21 mouse cellular contexts compared by ENCODE assay signal in the genomic region with DNA sequence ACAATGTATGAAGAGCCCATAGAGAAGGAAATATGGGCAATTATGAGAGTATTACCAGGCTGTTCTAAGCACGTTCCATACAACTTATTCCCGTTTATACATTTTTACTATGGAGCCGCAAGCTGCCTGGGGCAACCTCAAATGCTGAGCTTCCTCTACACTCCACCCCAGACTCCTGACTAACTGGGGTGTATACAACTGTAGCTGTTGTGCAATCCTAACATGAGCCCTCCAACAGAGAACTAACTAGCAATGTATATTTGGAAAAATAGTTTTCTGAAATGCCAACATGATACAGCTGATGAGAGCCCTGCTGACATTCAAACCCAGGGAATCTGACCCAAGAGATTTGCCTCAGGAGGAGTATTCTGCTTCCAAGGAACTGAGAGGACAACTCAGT. TPM values are rescaled to one million over a fixed set of nuclear protein-coding genes. Genes with fewer than 3 reads are reported as not detected.
A peak's percentile ranks its signal among the peaks of the same experiment; 100 is the strongest.
DNase-seq lines count a peak whose midpoint lies in the region; ATAC-seq and TF ChIP-seq lines count a peak whose summit lies in the region.
"Had no signal": no experiment of that assay in that cellular context is flagged by ENCODE, and none has a peak within 500 bp of the region (broad histone marks: within the 10 kb centered on the region; RNA-seq: fewer than 3 reads in every experiment).

No protein-coding gene starts in this region.

- H3K4me3 ChIP-seq in heart, embryonic 12.5 days = no peak overlapping the region
- H3K4me3 ChIP-seq in liver, embryonic 11.5 days (ENCODE audit: low read depth, low read length) = no peak overlapping the region
- H3K4me3 ChIP-seq in liver, embryonic 12.5 days = no peak overlapping the region
- no peak overlapping the region for H3K4me3 ChIP-seq in myocyte
- H3K4me3 ChIP-seq: embryonic facial prominence, embryonic 10.5 days; forebrain, embryonic 13.5 days; hindbrain, embryonic 13.5 days had no signal

- no peaks in the 10 kb centered on the region for H3K9me3 ChIP-seq in heart, embryonic 12.5 days (replicated peaks)
- H3K9me3 ChIP-seq in liver, embryonic 11.5 days (ENCODE audit: control insufficient read depth, low read length) = no peaks in the 10 kb centered on the region
- no peaks in the 10 kb centered on the region for H3K9me3 ChIP-seq in liver, embryonic 12.5 days (replicated peaks)
- H3K9me3 ChIP-seq: embryonic facial prominence, embryonic 10.5 days; hindbrain, embryonic 13.5 days had no signal

- H3K79me2 ChIP-seq in myocyte (ENCODE audit: control insufficient read depth, insufficient read depth) = no peaks in the 10 kb centered on the region

- ATAC-seq in heart, embryonic 12.5 days (ENCODE audit: insufficient number of reproducible peaks, low FRiP score) = no peak
- no peak for ATAC-seq in liver, embryonic 11.5 days (replicated peaks; ENCODE audit: low FRiP score)
- no peak for ATAC-seq in liver, embryonic 12.5 days
- ATAC-seq: forebrain, embryonic 13.5 days; forebrain, postnatal 0 days; hindbrain, postnatal 0 days had no signal

- no peaks in the 10 kb centered on the region for H3K27me3 ChIP-seq in heart, embryonic 12.5 days (replicated peaks)
- no peaks in the 10 kb centered on the region for H3K27me3 ChIP-seq in liver, embryonic 11.5 days (replicated peaks; ENCODE audit: control insufficient read depth, insufficient read depth, low read length)
- no peaks in the 10 kb centered on the region for H3K27me3 ChIP-seq in liver, embryonic 12.5 days (replicated peaks)
- H3K27me3 ChIP-seq in myocyte (ENCODE audit: control insufficient read depth, insufficient read depth, insufficient read length) = no peaks in the 10 kb centered on the region
- H3K27me3 ChIP-seq: forebrain, embryonic 13.5 days; hindbrain, embryonic 13.5 days had no signal

- H3K9ac ChIP-seq in heart, embryonic 12.5 days = no peak overlapping the region
- H3K9ac ChIP-seq in liver, embryonic 11.5 days (ENCODE audit: low read depth, low read length) = no peak overlapping the region
- no peak overlapping the region for H3K9ac ChIP-seq in liver, embryonic 12.5 days
- H3K9ac ChIP-seq: forebrain, embryonic 13.5 days; forebrain, postnatal 0 days; hindbrain, embryonic 13.5 days had no signal

- peak; percentile 52 for DNase-seq in heart, adult 11 months
- DNase-seq in heart, postnatal 4 days = no peak
- DNase-seq in heart, adult 18-20 months = no peak
- peak; percentile 23 for DNase-seq in liver, embryonic 11.5 days (ENCODE audit: low spot score)
- no peak for DNase-seq in urinary bladder, adult 18-20 months (ENCODE audit: low spot score in 2 of 2)
- DNase-seq: adrenal gland, adult 8-10 months; adrenal gland, postnatal 36 days; cerebellum, adult 2 months; cerebellum, postnatal 10 days; forebrain, postnatal 0 days; gastrocnemius, postnatal 25 days; kidney, adult 11 months; kidney, adult 9 months had no signal

- no peaks in the 10 kb centered on the region for H3K36me3 ChIP-seq in heart, embryonic 12.5 days
- H3K36me3 ChIP-seq in liver, embryonic 11.5 days (ENCODE audit: control insufficient read depth, insufficient read depth, low read length) = no peaks in the 10 kb centered on the region
- no peaks in the 10 kb centered on the region for H3K36me3 ChIP-seq in liver, embryonic 12.5 days
- no peaks in the 10 kb centered on the region for H3K36me3 ChIP-seq in myocyte (ENCODE audit: control insufficient read depth, insufficient read depth)
- H3K36me3 ChIP-seq: embryonic facial prominence, embryonic 10.5 days; hindbrain, embryonic 13.5 days had no signal

- 91% methylated on average over 3 of the region's 3 CpGs for WGBS in heart, embryonic 12.5 days
- WGBS in liver, embryonic 11.5 days = 88% methylated on average over 3 of the region's 3 CpGs
- WGBS in liver, embryonic 12.5 days (ENCODE audit: insufficient replicate concordance) = 75% methylated on average over 3 of the region's 3 CpGs

- TF ChIP-seq POLR2A in myocyte (IDR thresholded peaks at IDR 0.05; ENCODE audit: insufficient read length, low read depth) = no peak

- peak overlapping the region; percentile 53; the same call in 1 of the 2 replicates for H3K27ac ChIP-seq in heart, embryonic 12.5 days (ENCODE audit: poor library complexity, severe bottlenecking)
- H3K27ac ChIP-seq in liver, embryonic 11.5 days (ENCODE audit: low read depth, low read length) = no peak overlapping the region
- no peak overlapping the region for H3K27ac ChIP-seq in liver, embryonic 12.5 days
- H3K27ac ChIP-seq: embryonic facial prominence, embryonic 10.5 days; forebrain, embryonic 13.5 days; hindbrain, embryonic 13.5 days; hindbrain, postnatal 0 days had no signal

- peaks cover 59% of the 10 kb centered on the region for H3K4me1 ChIP-seq in heart, embryonic 12.5 days (replicated peaks)
- peaks cover 12% of the 10 kb centered on the region; the same call in 1 of the 2 replicates for H3K4me1 ChIP-seq in liver, embryonic 11.5 days (replicated peaks; ENCODE audit: control insufficient read depth, insufficient read depth, low read length)
- peaks cover 16% of the 10 kb centered on the region for H3K4me1 ChIP-seq in liver, embryonic 12.5 days
- H3K4me1 ChIP-seq: forebrain, embryonic 13.5 days; hindbrain, embryonic 13.5 days had no signal

- H3ac ChIP-seq in myocyte (ENCODE audit: control insufficient read depth, insufficient read length) = no peak overlapping the region

- H3K4me2 ChIP-seq in heart, embryonic 12.5 days = no peak overlapping the region
- no peak overlapping the region for H3K4me2 ChIP-seq in liver, embryonic 11.5 days
- no peak overlapping the region for H3K4me2 ChIP-seq in liver, embryonic 12.5 days
- H3K4me2 ChIP-seq in myocyte (ENCODE audit: low read depth) = no peak overlapping the region
- H3K4me2 ChIP-seq: forebrain, embryonic 13.5 days; hindbrain, embryonic 13.5 days had no signal

TF ChIP-seq in myocyte, 11 proteins besides CTCF, POLR2A, EP300 and RAD21:
- TF ChIP-seq CEBPB (IDR thresholded peaks at IDR 0.05; ENCODE audit: insufficient read depth, poor library complexity, severe bottlenecking) = peak; percentile 87
- no peak for TF ChIP-seq POLR2AphosphoS2 (IDR thresholded peaks at IDR 0.05; ENCODE audit: insufficient read length, low read depth)
TF ChIP-seq in myocyte: peak in this region for 1.

RNA-seq across cellular contexts. Expression of gene Slc38a4, which starts 48.3 kb away (rescaled TPM):
- total RNA-seq in heart, postnatal 4 days (2021) = 10 to 100 TPM; 76.1 to 79.8 TPM
- 159 and 174 TPM in 2 replicates for polyA plus RNA-seq in heart, embryonic 12.5 days (2016; fragmentation: Nextera tagmentation; extraction: Ambion mirVana)
- 1 to 10 TPM; 3.7 to 5.0 TPM for total RNA-seq in heart, adult 18-20 months (2021)
- 74.8 and 84.2 TPM in 2 replicates for polyA plus RNA-seq in liver, embryonic 11.5 days (2014; fragmentation: Nextera tagmentation; extraction: Ambion mirVana)
- polyA plus RNA-seq in liver, embryonic 12.5 days (2016; fragmentation: Nextera tagmentation; extraction: Ambion mirVana) = 43.1 and 45.1 TPM in 2 replicates
- 0.04 TPM for polyA plus RNA-seq in myocyte (2012; fragmentation: generic; extraction: Trizol)
- total RNA-seq: hematopoietic stem cell, adult 5-6 weeks had no signal

Comparison
In these comparisons a context has a peak if more than half of its experiments do, and no peak if none do; other contexts are left out.
1. DNase-seq: peak in heart, adult 11 months (single experiment) and liver, embryonic 11.5 days (single experiment); none in heart, postnatal 4 days (single experiment), heart, adult 18-20 months (0 of 2) and urinary bladder, adult 18-20 months (0 of 2).
2. RNA of gene Slc38a4, which starts 48.3 kb away (polyA plus RNA-seq): 159 to 174 TPM in heart, embryonic 12.5 days, 74.8 to 84.2 TPM in liver, embryonic 11.5 days and 43.1 to 45.1 TPM in liver, embryonic 12.5 days; 0.04 TPM in myocyte (single experiment); every median in the first group is over 10 times any median in the second.